Mouse (Mus musculus) intestine, embryonic 15.5 days (tissue): Measurements from ENCODE around the gene Dcaf10. TPM values are rescaled to one million over a fixed set of nuclear protein-coding genes. Genes with fewer than 3 reads are reported as not detected.
A peak's percentile ranks its signal among the peaks of the same experiment; 100 is the strongest.

Source experiments
- ATAC-seq: fragments of 200-750 bp; cut with Nextera tagmentation; 2 replicates; pipeline ENCODE4 v1.8.0; 2017; ENCODE audit warnings: moderate TSS enrichment, moderate library complexity
- H3K27ac ChIP-seq: fragments of 300-500 bp; sonication (generic); 2 replicates; pipeline ENCODE4 v1.5.1; 2015; ENCODE audit warnings: mild to moderate bottlenecking, inconsistent platforms
- H3K27me3 ChIP-seq: fragments of 300-500 bp; sonication (generic); replicated peaks from 2 replicates; pipeline ENCODE4 v1.6.1; 2015; ENCODE audit warnings: inconsistent platforms
- H3K36me3 ChIP-seq: fragments of 300-500 bp; sonication (generic); 2 replicates; pipeline ENCODE4 v1.6.1; 2015; ENCODE audit warnings: inconsistent platforms
- H3K4me1 ChIP-seq: fragments of 300-500 bp; sonication (generic); replicated peaks from 2 replicates; pipeline ENCODE4 v1.6.1; 2015; ENCODE audit warnings: inconsistent platforms
- H3K4me2 ChIP-seq: fragments of 300-500 bp; sonication (generic); replicated peaks from 2 replicates; pipeline ENCODE4 v1.6.1; 2015; ENCODE audit warnings: mild to moderate bottlenecking, inconsistent platforms
- H3K4me3 ChIP-seq: fragments of 300-500 bp; sonication (generic); replicated peaks from 2 replicates; pipeline ENCODE4 v1.5.1; 2015; ENCODE audit warnings: inconsistent platforms
- H3K9ac ChIP-seq: fragments of 300-500 bp; sonication (generic); 2 replicates; pipeline ENCODE4 v1.6.1; 2015; ENCODE audit warnings: inconsistent platforms
- H3K9me3 ChIP-seq: fragments of 300-500 bp; sonication (generic); 2 replicates; pipeline ENCODE4 v1.6.1; 2016; ENCODE audit warnings: inconsistent platforms
- WGBS: fragments of 180-500 bp; shearing (Covaris S2); methylation state at CpG from one replicate; pipeline ENCODE4 v1.1.7; 2015; 5-methylcytosine and 5-hydroxymethylcytosine counted together
- polyA plus RNA-seq: library from polyadenylated mRNA; unstranded; fragments of >200 nt; fragmentation: Nextera tagmentation; extraction: Ambion mirVana; gene quantifications from 2 replicates; pipeline ENCODE4 v1.2.1, GENCODE M21; 2015

The Dcaf10 gene
- polyA plus RNA-seq, 1 experiment from 2014 or later: 9.5 TPM

GRCm38 (mm10) chr4:45411181-45411790 is 69.4 kb downstream of the Dcaf10 start:
- Histone ChIP-seq H3K9ac (no peak overlapping the region), H3K4me1 (peaks cover 14% of the 10 kb centered on the region; the same call in 1 of the 2 replicates), H3K4me2 (no peak overlapping the region), H3K4me3 (no peak overlapping the region), H3K9me3 (no peaks in the 10 kb centered on the region), H3K36me3 (no peaks in the 10 kb centered on the region), H3K27ac (no peak overlapping the region), H3K27me3 (no peaks in the 10 kb centered on the region)
- WGBS: 92% methylated on average over 8 of the region's 8 CpGs
- no peak for ATAC-seq

- no peaks in the 10 kb centered on the region for H3K9me3 ChIP-seq
- no peak overlapping the region for H3K4me3 ChIP-seq
- H3K4me1 ChIP-seq: peaks cover 5% of the 10 kb centered on the region; the same call in 1 of the 2 replicates
- no peak for ATAC-seq
- no peaks in the 10 kb centered on the region for H3K27me3 ChIP-seq
- WGBS: 62% methylated on average over 16 of the region's 16 CpGs
- H3K9ac ChIP-seq: no peak overlapping the region
- H3K4me2 ChIP-seq: no peak overlapping the region
- H3K27ac ChIP-seq: no peak overlapping the region
- no peaks in the 10 kb centered on the region for H3K36me3 ChIP-seq
Observed at GRCm38 (mm10) chr4:45412433-45413192, 70.7 kb downstream of the Dcaf10 start.

- Histone ChIP-seq H3K4me2 (no peak overlapping the region), H3K9me3 (no peaks in the 10 kb centered on the region), H3K36me3 (no peaks in the 10 kb centered on the region), H3K4me3 (no peak overlapping the region), H3K27me3 (no peaks in the 10 kb centered on the region), H3K9ac (no peak overlapping the region), H3K4me1 (peaks cover 11% of the 10 kb centered on the region; the same call in 1 of the 2 replicates), H3K27ac (no peak overlapping the region)
- whole genome bisulfite sequencing: 69% methylated on average over 9 of the region's 9 CpGs
- no peak for ATAC-seq
Observed at GRCm38 (mm10) chr4:45413674-45414338, 71.9 kb downstream of the Dcaf10 start.

- no peaks in the 10 kb centered on the region for H3K36me3 ChIP-seq
Observed at GRCm38 (mm10) chr4:45416314-45416713, 74.4 kb downstream of the Dcaf10 start.

GRCm38 (mm10) chr4:45418229-45418950 is 76.5 kb downstream of the Dcaf10 start:
- no peaks in the 10 kb centered on the region for H3K27me3 ChIP-seq
- WGBS: 23% methylated on average over 11 of the region's 11 CpGs
- H3K9ac ChIP-seq: no peak overlapping the region
- 0 out of 2 replicates have a peak, but pooled peaks have one; percentile 31 for ATAC-seq
- no peaks in the 10 kb centered on the region for H3K9me3 ChIP-seq
- no peak overlapping the region for H3K27ac ChIP-seq
- H3K4me2 ChIP-seq: peak overlapping the region; percentile 34
- no peaks in the 10 kb centered on the region for H3K36me3 ChIP-seq
- H3K4me3 ChIP-seq: no peak overlapping the region
- peaks cover 11% of the 10 kb centered on the region; the same call in 1 of the 2 replicates for H3K4me1 ChIP-seq

More at GRCm38 (mm10) chr4:45416314-45416713, 74.4 kb downstream of the Dcaf10 start:
- Histone ChIP-seq H3K9ac (no peak overlapping the region), H3K27me3 (no peaks in the 10 kb centered on the region), H3K4me1 (peaks cover 9% of the 10 kb centered on the region; the same call in 1 of the 2 replicates), H3K4me2 (no peak overlapping the region), H3K9me3 (no peaks in the 10 kb centered on the region), H3K27ac (no peak overlapping the region), H3K4me3 (no peak overlapping the region)
- WGBS: 73% methylated on average over 7 of the region's 7 CpGs
- no peak for ATAC-seq

- Histone ChIP-seq H3K27ac (no peak overlapping the region), H3K4me3 (no peak overlapping the region), H3K9me3 (no peaks in the 10 kb centered on the region), H3K9ac (no peak overlapping the region), H3K4me2 (no peak overlapping the region), H3K27me3 (no peaks in the 10 kb centered on the region), H3K4me1 (peaks cover 18% of the 10 kb centered on the region), H3K36me3 (no peaks in the 10 kb centered on the region)
- no peak for ATAC-seq
- 83% methylated on average over 4 of the region's 4 CpGs for WGBS
Observed at GRCm38 (mm10) chr4:45419051-45419450, 77.2 kb downstream of the Dcaf10 start.

GRCm38 (mm10) chr4:45420733-45421132 is 78.8 kb downstream of the Dcaf10 start:
- no peak overlapping the region for H3K9ac ChIP-seq
- H3K4me1 ChIP-seq: peaks cover 25% of the 10 kb centered on the region
- WGBS: 73% methylated on average over 3 of the region's 3 CpGs
- no peak overlapping the region for H3K27ac ChIP-seq
- no peaks in the 10 kb centered on the region for H3K36me3 ChIP-seq
- H3K4me2 ChIP-seq: no peak overlapping the region
- no peak for ATAC-seq
- no peaks in the 10 kb centered on the region for H3K9me3 ChIP-seq
- H3K4me3 ChIP-seq: no peak overlapping the region
- H3K27me3 ChIP-seq: no peaks in the 10 kb centered on the region

GRCm38 (mm10) chr4:45421519-45422260 is 79.8 kb downstream of the Dcaf10 start:
- Histone ChIP-seq H3K27ac (no peak overlapping the region), H3K36me3 (no peaks in the 10 kb centered on the region), H3K9me3 (no peaks in the 10 kb centered on the region), H3K27me3 (no peaks in the 10 kb centered on the region), H3K4me3 (no peak overlapping the region), H3K4me1 (peaks cover 25% of the 10 kb centered on the region), H3K4me2 (no peak overlapping the region), H3K9ac (no peak overlapping the region)
- 85% methylated on average over 11 of the region's 11 CpGs for WGBS
- ATAC-seq: no peak

- no peaks in the 10 kb centered on the region for H3K9me3 ChIP-seq
- no peaks in the 10 kb centered on the region for H3K27me3 ChIP-seq
- peaks cover 25% of the 10 kb centered on the region for H3K4me1 ChIP-seq
- no peak overlapping the region for H3K4me3 ChIP-seq
- no peak overlapping the region for H3K9ac ChIP-seq
- no peak for ATAC-seq
- no peaks in the 10 kb centered on the region for H3K36me3 ChIP-seq
- 70% methylated on average over 10 of the region's 10 CpGs for WGBS
- no peak overlapping the region for H3K4me2 ChIP-seq
- 0 out of 2 replicates have a peak overlapping the region, but pooled peaks have one; percentile 19 for H3K27ac ChIP-seq
Observed at GRCm38 (mm10) chr4:45422640-45423039, 80.7 kb downstream of the Dcaf10 start.

- Histone ChIP-seq H3K36me3 (no peaks in the 10 kb centered on the region), H3K4me2 (no peak overlapping the region), H3K27me3 (no peaks in the 10 kb centered on the region), H3K4me3 (no peak overlapping the region), H3K9me3 (no peaks in the 10 kb centered on the region), H3K9ac (no peak overlapping the region), H3K4me1 (peaks cover 22% of the 10 kb centered on the region), H3K27ac (peak overlapping the region; percentile 22; the same call in 1 of the 2 replicates)
- ATAC-seq: peak; percentile 67
- 32% methylated on average over 8 of the region's 8 CpGs for WGBS
Observed at GRCm38 (mm10) chr4:45423406-45423805, 81.5 kb downstream of the Dcaf10 start.

- no peak overlapping the region for H3K4me2 ChIP-seq
- no peak overlapping the region for H3K4me3 ChIP-seq
- no peaks in the 10 kb centered on the region for H3K36me3 ChIP-seq
- H3K9ac ChIP-seq: no peak overlapping the region
- no peaks in the 10 kb centered on the region for H3K9me3 ChIP-seq
- WGBS: 75% methylated on average over 13 of the region's 13 CpGs
- no peak for ATAC-seq
- no peaks in the 10 kb centered on the region for H3K27me3 ChIP-seq
- peaks cover 16% of the 10 kb centered on the region for H3K4me1 ChIP-seq
- H3K27ac ChIP-seq: no peak overlapping the region
Observed at GRCm38 (mm10) chr4:45426724-45427457, 85.0 kb downstream of the Dcaf10 start.
